Mouse (Mus musculus) small intestine, adult 2 months (tissue): ENCODE results near the gene Btbd35f17. TPM values are rescaled to one million over a fixed set of nuclear protein-coding genes. Genes with fewer than 3 reads are reported as not detected.
"Not testable (repeated sequence)": the region's sequence is repeated elsewhere in the genome, so short reads cannot be mapped to it uniquely, and the experiment has no call there.

Experiments
- H3K27ac ChIP-seq: fragments of 200-500 bp; 2 replicates; pipeline ENCODE4 v1.5.1; 2012; ENCODE audit warnings: low read depth, low read length, control low read depth, inconsistent platforms; ENCODE audit not compliant: insufficient read depth
- H3K27me3 ChIP-seq: fragments of 200-500 bp; 2 replicates; pipeline ENCODE4 v1.6.1; 2012; ENCODE audit warnings: mild to moderate bottlenecking, moderate library complexity, low read length, inconsistent platforms; ENCODE audit not compliant: control insufficient read depth, insufficient read depth
- H3K36me3 ChIP-seq: fragments of 200-500 bp; 2 replicates; pipeline ENCODE4 v1.6.1; 2012; ENCODE audit warnings: mild to moderate bottlenecking, low read length, control low read depth, inconsistent platforms; ENCODE audit not compliant: control insufficient read depth, insufficient read depth
- H3K4me1 ChIP-seq: fragments of 200-500 bp; 2 replicates; pipeline ENCODE4 v1.6.1; 2012; ENCODE audit warnings: low read length, inconsistent platforms, mixed read lengths; ENCODE audit not compliant: control insufficient read depth, insufficient read depth, insufficient read length
- H3K4me3 ChIP-seq: fragments of 200-500 bp; 2 replicates; pipeline ENCODE4 v1.5.1; 2012; ENCODE audit warnings: low read depth, mild to moderate bottlenecking, control low read depth, inconsistent platforms, low read length, moderate library complexity
- WGBS: fragments of 180-500 bp; shearing (Covaris S2); methylation state at CpG from one replicate; pipeline ENCODE4 v1.1.7; 2018; 5-methylcytosine and 5-hydroxymethylcytosine counted together
- polyA plus RNA-seq: library from polyadenylated mRNA; depleted of rRNA; stranded (reverse); fragments of >200 nt; gene quantifications from 2 replicates; pipeline ENCODE4 v1.2.3, GENCODE M21; 2012; rRNA removed

The Btbd35f17 gene
- not detected in 2 replicates for polyA plus RNA-seq

DNA sequence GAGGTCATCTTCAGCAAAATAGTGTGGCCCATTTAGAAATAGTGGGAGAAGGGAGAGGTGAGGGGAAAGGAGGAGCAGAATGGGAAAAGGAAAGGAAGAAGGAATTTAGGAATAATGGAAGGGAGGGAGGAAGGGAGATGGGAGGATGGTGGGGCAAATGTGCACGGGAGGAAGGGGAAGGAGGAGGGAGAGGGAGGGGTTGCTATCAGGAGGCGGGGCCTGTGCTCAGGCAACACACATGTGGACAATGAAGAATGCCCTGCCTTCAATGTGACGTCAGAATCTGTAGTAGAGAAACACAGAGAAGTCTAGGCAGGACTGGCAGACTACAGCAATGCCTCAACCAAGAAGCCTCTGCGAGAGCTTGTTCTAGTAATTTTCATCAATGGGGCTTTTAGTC is at the start of gene Btbd35f17:
Gene Btbd35f17, plus strand, starts transcription at position 301 of the 400 bp plus-strand sequence.
- not testable (repeated sequence) for H3K27ac ChIP-seq, H3K36me3 ChIP-seq, H3K4me3 ChIP-seq, H3K4me1 ChIP-seq, H3K27me3 ChIP-seq
- WGBS = 96% methylated on average over 2 of the region's 4 CpGs

Other genes starting within 250 kb of the Btbd35f17 start
- gene Btbd35f28, start 174.1 kb upstream of the Btbd35f17 start, polyA plus RNA-seq = not detected in 2 replicates
- not detected in 2 replicates for gene Btbd35f20, start 79.4 kb upstream of the Btbd35f17 start, polyA plus RNA-seq